Mouse (Mus musculus) liver, embryonic 18 days (tissue): ENCODE data around the gene Gm3629. TPM values are rescaled to one million over a fixed set of nuclear protein-coding genes. Genes with fewer than 3 reads are reported as not detected.

Source experiments
- polyA plus RNA-seq: library from polyadenylated mRNA; depleted of rRNA; stranded (reverse); fragments of >200 nt; gene quantifications from 2 replicates; pipeline ENCODE4 v1.2.3, GENCODE M21; 2012; rRNA removed

Gm3629 gene
- polyA plus RNA-seq: not detected in 2 replicates

GRCm38 (mm10) chr14:6590513-6590912 is at the start of gene Gm3629:
Gm3629 (minus strand) TSS chr14:6590613.

GRCm38 (mm10) chr14:6622318-6622717 is 31.9 kb upstream of the Gm3629 start, which contains the start of gene Gm3460:
Gm3460 (minus strand) TSS chr14:6622418.

GRCm38 (mm10) chr14:6537190-6537589 is 53.2 kb downstream of the Gm3629 start, which contains the start of gene Gm8356:
Gm8356 (minus strand) TSS chr14:6537290.

Other genes with a start within 250 kb of the Gm3629 start
- gene Gm3618, start 246.9 kb downstream of the Gm3629 start, polyA plus RNA-seq: not detected in 2 replicates
- not detected in 2 replicates for gene Gm16440, start 200.3 kb downstream of the Gm3629 start, polyA plus RNA-seq
- gene Gm3591, start 178.1 kb downstream of the Gm3629 start, polyA plus RNA-seq: 0.02 TPM in 1 of 2 replicates, not detected in the other
- not detected in 2 replicates for gene Gm3594, start 146.0 kb downstream of the Gm3629 start, polyA plus RNA-seq
- gene Gm8356, start 53.3 kb downstream of the Gm3629 start, polyA plus RNA-seq: not detected in 2 replicates
- not detected in 2 replicates for gene Gm3460, start 31.8 kb upstream of the Gm3629 start, polyA plus RNA-seq
- gene Gm10251, start 93.6 kb upstream of the Gm3629 start, polyA plus RNA-seq: not detected in 2 replicates
- gene Gm8050, start 129.6 kb upstream of the Gm3629 start, polyA plus RNA-seq: not detected in 2 replicates
- gene Gm3636, start 151.7 kb upstream of the Gm3629 start, polyA plus RNA-seq: 0.32 and 0.34 TPM in 2 replicates
- not detected in 2 replicates for gene Gm8362, start 183.8 kb upstream of the Gm3629 start, polyA plus RNA-seq
- gene Gm3642, start 249.7 kb upstream of the Gm3629 start, polyA plus RNA-seq: not detected in 2 replicates